Mouse (Mus musculus) frontal cortex, adult 2 months (tissue): Measurements from ENCODE around the gene Rcan3. TPM values are rescaled to one million over a fixed set of nuclear protein-coding genes. Genes with fewer than 3 reads are reported as not detected.

Source experiments
- polyA plus RNA-seq: library from polyadenylated mRNA; depleted of rRNA; stranded (reverse); fragments of >200 nt; gene quantifications from 2 replicates; pipeline ENCODE4 v1.2.3, GENCODE M21; 2012; rRNA removed

Gene Rcan3
- polyA plus RNA-seq, 1 experiment: 31.8 TPM

Other genes with a start within 250 kb of the Rcan3 start
- gene Clic4, start 161.0 kb downstream of the Rcan3 start, polyA plus RNA-seq: 67.3 and 73.5 TPM in 2 replicates
- gene Srrm1, start 80.5 kb downstream of the Rcan3 start, polyA plus RNA-seq: 151 and 160 TPM in 2 replicates
- gene Ncmap, start 35.6 kb downstream of the Rcan3 start, polyA plus RNA-seq: 1.3 and 1.9 TPM in 2 replicates
- 1.1 and 1.5 TPM in 2 replicates for gene Stpg1, start 60.9 kb upstream of the Rcan3 start, polyA plus RNA-seq
- gene Nipal3, start 61.2 kb upstream of the Rcan3 start, polyA plus RNA-seq: 45.5 and 49.2 TPM in 2 replicates
- gene Grhl3, start 139.8 kb upstream of the Rcan3 start, polyA plus RNA-seq: 2.0 and 2.1 TPM in 2 replicates